Mouse (Mus musculus) cerebellum, adult 9-10 months (tissue): Measurements from ENCODE around the gene Tnni1.

Experiments
- DNase-seq: peaks from one replicate; pipeline ENCODE4 v3.0.0; 2022

Tnni1 gene

GRCm38 (mm10) chr1:135812205-135812604, 33.0 kb downstream of the Tnni1 start:
- no peak for DNase-seq

DNA sequence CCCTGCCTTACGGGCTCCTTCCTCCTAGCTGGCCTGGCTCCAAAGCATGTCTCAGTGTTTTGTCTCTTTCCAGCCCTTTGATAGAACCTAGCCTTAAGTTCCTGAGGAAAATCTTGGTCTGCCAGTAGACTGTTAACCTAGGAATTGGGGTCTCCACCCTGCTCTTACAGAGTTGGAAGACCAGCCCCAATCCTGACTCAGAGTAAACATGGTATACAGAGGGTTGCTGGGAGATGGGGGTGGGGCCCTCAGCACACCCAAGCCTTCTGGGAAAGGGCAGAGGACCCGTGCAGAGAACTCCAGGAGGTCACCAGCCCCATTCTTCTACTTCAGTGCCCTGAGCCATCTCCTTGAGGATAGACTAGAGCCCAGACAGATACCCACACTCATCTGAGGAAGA, 33.4 kb downstream of the Tnni1 start:
- no peak for DNase-seq

GRCm38 (mm10) chr1:135813071-135813470, 33.8 kb downstream of the Tnni1 start:
- no peak for DNase-seq

GRCm38 (mm10) chr1:135813687-135814395, 34.6 kb downstream of the Tnni1 start:
- no peak for DNase-seq

- DNase-seq = no peak
Observed at GRCm38 (mm10) chr1:135814531-135814930, 35.3 kb downstream of the Tnni1 start.

DNA sequence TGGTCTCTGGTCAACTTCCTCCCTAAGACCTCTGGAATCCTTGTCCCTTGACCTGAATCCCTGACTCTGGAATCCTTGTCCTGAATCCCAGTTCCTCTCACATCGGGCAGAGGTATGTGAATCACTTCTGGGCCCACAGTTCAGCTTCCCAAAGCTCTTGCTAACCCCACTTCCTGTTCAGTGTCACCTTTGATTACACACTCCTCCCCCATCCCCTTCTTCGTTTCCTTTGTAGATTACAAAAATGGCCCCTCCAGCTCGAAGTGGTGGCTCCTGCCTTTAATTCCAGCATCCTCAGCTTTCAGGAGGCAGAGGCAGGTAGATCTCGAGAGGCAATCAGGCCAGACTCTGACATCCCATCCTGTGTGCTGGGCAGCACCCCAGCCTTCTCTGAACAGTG, 38.4 kb downstream of the Tnni1 start:
- DNase-seq = no peak

DNA sequence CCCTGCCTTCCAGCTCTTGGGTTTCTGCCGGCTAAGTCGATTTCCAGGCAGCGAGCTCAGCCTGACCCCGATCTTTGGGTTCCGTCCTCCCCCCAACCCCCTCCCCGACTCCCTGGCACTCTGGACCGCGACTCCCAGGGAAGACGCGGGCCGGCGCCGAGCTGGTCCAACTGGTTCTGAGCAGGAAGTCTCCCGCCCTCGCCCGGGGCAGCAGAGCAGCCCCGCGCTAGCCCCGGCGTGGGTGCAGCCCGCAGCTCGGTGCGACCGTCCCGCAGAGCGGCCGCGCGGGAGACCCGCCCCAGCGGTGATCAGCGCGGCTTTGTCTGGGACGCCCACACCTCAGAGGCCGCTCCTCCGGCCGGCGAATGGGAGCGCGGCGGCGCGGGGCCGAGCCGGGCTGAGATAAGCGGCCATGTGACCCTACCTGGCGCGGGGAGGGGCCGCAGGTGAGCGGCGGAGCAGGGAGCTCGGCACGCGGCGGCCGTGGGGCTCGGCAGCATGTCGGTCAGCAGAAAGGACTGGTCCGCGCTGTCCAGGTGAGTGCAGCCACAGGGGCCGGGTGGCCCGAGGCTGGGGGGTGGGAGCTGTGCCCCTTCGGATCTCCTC, 39.4 kb downstream of the Tnni1 start, which contains the start of gene Lad1:
Lad1 (plus strand) TSS at position 118 of the 606 bp plus-strand sequence.
- no peak for DNase-seq

DNA sequence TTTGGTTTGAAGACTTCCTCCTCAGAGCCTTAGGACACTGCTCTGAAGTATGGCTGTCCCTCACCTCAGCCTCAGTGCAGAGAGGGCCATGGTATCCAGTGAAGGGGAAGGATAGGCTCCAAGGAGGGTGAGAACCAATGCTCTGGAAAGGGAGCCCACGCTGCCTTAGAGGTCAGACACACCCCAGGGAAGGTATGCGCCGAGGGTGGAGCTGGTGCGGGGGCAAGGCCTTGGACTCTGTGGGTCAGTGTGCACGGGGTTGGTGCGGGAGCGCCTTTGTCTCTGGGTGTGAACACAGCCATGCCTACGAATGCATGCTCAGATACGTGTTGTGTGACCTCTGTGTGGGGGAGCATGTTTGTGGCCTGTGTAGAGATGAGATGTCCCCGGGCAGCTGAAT, 40.8 kb downstream of the Tnni1 start:
- DNase-seq = no peak

- DNase-seq = no peak
Observed at GRCm38 (mm10) chr1:135820736-135821364, 41.6 kb downstream of the Tnni1 start.

- no peak for DNase-seq
Observed at GRCm38 (mm10) chr1:135821780-135822179, 42.5 kb downstream of the Tnni1 start.

- DNase-seq = no peak
Observed at GRCm38 (mm10) chr1:135828918-135829317, 49.7 kb downstream of the Tnni1 start.

DNA sequence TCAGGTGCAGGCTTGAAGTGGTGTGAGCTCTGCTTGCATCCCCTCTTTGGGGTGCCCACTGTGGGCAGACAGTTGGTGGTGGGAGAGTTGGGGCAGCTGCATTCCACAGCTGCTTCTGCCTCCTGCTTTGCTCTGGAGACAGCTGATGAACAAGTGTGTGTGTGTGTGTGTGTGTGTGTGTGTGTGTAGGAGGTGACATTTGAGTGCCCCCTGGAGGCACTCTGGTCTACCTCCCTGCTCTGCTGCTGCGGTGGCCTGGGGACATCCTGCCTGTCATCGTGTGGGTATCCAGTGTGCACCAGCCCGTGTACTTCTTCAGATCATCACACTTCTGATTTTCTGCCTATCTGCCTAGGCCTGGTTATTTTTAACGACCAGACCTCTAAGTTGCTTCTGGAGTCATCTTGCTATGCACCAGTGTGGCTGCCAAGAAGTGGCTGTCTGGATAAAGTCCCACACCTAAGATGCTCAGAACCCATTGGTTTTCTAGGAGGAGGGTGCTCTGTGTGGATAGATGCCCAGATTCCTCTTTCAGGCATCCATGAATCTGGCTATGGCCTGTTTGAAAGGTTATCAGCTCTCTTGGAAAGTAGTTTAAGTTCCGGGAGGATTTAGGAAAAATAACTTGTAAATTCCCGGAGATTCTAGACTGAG, 55.1 kb downstream of the Tnni1 start:
- DNase-seq = no peak

DNA sequence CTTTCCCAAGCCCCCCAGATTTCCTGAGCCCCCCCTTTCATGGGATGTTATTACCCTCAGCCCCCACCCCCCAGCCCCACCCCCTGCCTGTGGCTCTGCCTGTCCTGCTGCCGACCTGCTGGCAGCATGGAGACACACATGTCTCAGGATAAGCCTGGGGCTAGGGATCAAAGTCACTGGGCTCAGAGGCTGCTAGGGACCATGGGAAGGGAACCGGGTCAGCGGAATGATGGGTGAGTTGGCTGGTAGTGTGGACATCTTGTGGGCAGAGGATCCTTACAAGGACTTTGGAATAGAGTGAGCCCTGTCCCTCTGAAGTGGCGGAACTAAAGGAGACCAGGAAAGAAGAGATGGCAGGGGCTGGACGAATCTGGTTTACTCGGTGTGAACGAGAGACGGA, 55.7 kb downstream of the Tnni1 start:
- no peak for DNase-seq

DNA sequence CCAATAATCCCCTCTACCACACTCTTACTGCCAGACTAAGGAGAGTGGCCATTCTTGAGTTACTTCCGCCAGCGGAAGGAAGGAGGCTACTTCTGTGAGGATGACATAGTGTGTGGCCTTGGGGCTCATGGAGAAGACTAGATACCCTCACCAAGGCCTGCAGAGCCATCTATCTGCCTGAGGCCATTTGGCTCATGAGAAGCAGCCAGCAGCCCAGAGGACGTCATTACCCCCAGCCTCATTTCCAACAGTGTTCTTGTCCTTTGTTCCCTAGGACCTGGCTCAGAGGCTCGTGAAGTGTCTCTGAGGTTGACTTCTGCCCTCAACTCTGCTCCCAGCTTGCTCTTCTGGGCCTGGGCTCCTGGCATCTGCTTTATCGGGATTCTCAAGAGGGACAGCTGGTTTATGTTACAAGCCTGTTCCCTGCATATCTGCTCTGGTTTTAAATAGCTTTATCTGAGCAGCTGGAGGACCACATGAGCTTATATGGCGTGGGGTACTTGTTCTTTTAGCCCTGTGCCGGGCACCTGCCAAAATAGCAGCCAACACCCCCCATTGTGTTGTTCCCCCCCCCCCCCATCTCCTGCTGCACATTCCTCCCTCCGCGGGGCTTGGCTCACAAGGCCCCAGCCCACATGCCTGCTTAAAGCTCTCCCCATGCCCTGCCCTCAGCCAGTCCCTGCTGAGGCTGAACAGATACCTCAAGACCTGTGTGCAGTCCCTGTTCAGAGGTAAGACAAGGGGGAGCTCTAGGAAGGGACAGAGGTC, 56.7 kb downstream of the Tnni1 start, which contains the start of gene Tnnt2:
Tnnt2 (plus strand) TSS at position 639 of the 768 bp plus-strand sequence.
- no peak for DNase-seq

DNA sequence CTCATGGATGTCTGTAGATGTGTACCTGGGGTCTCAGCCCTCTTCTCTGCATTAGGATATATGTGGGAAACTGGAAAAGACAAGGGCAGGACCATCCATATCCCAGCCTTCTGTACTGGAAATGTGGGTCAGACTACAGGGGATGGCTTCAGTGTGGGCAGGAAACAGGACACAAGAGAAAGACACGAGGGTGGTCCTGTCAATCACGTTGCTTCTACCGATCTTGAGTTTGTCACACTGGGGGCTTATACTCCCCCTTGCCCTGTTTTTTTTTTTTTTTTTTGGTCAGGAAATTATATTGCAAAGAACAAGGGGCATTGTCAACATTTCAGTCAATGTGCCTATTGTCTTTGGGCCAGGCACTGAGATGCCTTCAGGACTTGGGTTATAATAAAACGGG, 59.4 kb downstream of the Tnni1 start:
- no peak for DNase-seq

DNA sequence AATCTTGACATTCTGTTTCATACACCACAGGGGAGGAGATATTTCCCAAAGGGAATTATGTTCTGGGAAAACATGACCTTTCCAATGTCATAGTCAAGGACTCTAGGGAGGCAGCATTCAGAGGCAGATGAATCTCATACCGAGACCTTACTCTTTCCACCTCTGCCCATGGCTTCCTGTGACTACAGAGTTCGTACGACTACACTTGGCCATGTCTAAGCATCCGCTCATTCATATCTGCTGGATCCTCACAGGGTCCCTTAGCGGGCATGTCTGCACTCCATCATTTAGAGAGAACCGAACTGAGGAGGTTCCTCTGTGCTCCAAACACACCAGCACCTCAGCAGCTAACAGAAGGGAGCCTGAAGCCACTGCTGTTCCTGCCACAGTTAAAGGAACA, 59.8 kb downstream of the Tnni1 start:
- DNase-seq = no peak

GRCm38 (mm10) chr1:135840675-135841395, 61.6 kb downstream of the Tnni1 start:
- DNase-seq = no peak

DNA sequence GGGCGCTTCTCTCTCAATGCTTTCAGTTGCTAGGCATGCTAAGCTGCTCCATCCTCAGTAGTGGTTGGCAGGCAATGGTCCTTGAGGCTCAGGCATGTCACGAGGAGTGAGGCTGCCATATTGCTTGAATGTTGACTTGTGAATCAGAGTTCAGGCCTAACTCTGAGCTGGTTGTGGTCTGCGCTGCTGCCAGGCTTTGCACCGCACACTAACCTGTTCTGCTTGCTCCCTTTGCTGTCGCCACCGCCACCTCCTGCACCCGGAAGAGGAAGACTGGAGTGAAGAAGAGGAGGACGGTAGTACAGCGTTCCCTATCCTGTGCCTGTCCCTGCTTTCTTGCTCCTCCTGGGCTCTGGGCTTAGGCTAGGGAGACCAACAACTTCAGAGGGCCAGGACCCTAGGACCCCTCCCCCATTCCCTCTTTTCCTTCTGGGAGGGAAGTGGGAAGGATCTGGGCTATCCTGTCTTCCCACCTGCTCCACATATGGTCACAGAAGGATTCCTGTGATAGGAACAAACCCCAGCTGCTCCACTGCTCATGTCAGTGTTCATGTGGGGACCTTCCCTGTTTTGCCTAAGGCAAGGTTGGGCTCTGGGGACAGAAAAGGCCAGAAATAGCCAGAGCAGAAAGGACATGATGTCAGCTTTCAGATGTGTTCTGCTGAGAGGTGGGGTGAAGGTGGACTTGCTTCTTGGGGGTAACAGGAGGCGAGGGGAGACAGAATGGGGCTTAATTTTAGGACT, 64.5 kb downstream of the Tnni1 start:
- DNase-seq = no peak

GRCm38 (mm10) chr1:135844481-135844880, 65.2 kb downstream of the Tnni1 start:
- DNase-seq = no peak

GRCm38 (mm10) chr1:135846632-135847031, 67.4 kb downstream of the Tnni1 start:
- no peak for DNase-seq

DNA sequence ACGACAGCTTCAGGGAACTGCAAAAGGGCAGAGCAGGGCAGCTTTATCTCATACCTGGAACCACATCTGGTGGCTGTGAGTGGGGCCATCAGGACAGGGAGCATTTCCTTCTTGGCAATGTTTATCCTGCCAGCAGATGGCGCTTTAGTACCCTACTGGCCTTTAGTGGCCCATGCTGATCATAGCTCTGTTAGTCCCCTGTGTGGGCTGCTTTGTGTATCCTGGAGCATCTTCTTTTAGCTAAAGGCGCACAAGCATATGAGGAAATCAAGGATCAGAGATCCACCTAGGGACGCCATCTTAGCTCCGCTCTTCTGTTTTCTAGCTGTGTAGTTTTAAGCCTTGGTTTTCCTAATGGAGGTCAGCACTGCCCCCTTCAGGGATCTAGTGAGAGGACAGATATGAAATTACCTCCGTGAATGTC, 67.9 kb downstream of the Tnni1 start:
- peak; percentile 6 for DNase-seq
